Mouse (Mus musculus): ENCODE measurements at regions not wholly inside any gene's neighbourhood (a gene's known extent, or its start where the extent isn't known, plus 50 kb on each side); places are given as distances from the start of the nearest gene placed in this dataset.

DNA sequence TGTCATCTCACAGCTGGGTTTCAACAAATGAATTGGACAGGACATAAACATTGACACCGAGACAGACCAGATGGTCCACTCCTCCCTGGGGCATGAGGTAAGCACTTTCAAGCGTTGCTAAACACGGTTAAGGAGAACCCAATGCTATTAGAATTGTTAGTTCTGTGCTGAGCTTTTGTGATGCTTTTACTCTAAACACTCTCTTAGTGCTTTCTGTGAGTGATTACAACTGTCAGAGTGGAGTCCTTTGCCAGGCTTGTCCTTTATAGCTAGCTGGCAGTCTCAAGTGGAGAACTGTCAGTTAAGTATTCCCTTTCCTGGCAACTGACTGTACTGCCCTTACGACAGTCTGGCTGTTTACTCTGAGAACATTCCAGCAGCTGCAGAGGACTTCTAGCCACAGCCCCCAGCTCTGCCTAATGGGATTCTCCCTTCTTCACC, 95.6 kb upstream of the Ccng1 start:
- TF ChIP-seq CTCF (IDR thresholded peaks at IDR 0.05; ENCODE audit: borderline replicate concordance, insufficient read depth, low read length) (no peak), POLR2A (IDR thresholded peaks at IDR 0.05; ENCODE audit: low read depth, low read length) (no peak)
